Mouse (Mus musculus) E14TG2a.4 (cell line): ENCODE measurements at regions not wholly inside any gene's neighbourhood (a gene's known extent, or its start where the extent isn't known, plus 50 kb on each side); places are given as distances from the start of the nearest gene placed in this dataset.

Source experiments
- CTCF ChIP-seq: conservative IDR thresholded peaks from 2 replicates; pipeline ENCODE4 v1.5.1; 2014; ENCODE audit warnings: low read length
- NANOG ChIP-seq: IDR thresholded peaks from 2 replicates; pipeline ENCODE4 v1.6.1; 2014; ENCODE audit warnings: borderline replicate concordance, low read length, mixed read lengths
- POU5F1 ChIP-seq: IDR thresholded peaks from 2 replicates; pipeline ENCODE4 v1.6.1; 2014; ENCODE audit warnings: low read length, borderline replicate concordance

DNA sequence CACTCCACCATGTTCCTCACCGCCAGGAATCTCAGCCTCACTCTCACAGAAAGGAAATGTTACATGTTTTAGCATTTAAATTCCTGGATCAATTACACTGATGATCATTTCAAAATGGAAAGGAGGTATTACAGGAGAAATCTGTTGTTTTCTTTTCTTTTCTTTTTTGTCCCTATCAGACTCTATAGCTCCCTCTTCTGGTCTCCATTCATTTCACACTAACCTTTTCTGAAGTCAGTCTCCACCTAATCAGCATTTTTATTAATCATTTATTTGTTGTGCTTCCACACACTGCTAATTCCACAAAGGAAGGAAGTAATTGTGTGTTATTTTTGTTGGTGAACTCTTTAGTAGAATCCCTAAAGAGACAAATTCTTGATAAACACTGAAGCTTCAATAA lies 130.5 kb upstream of the Car10 start:
- TF ChIP-seq CTCF = peak; percentile 33
- no peak for TF ChIP-seq POU5F1
- no peak for TF ChIP-seq NANOG
